Mouse (Mus musculus) ovary, postnatal 36 days (tissue): ENCODE data around the gene Braf.

Experiments
- DNase-seq: peaks from one replicate; pipeline ENCODE4 v3.0.0; 2022; ENCODE audit warnings: low spot score, mixed read lengths

The Braf gene

GRCm38 (mm10) chr6:39556900-39557659, 168.2 kb downstream of the Braf start:
- peak; percentile 61 for DNase-seq

GRCm38 (mm10) chr6:39555648-39555945, 169.7 kb downstream of the Braf start:
- no peak for DNase-seq

DNA sequence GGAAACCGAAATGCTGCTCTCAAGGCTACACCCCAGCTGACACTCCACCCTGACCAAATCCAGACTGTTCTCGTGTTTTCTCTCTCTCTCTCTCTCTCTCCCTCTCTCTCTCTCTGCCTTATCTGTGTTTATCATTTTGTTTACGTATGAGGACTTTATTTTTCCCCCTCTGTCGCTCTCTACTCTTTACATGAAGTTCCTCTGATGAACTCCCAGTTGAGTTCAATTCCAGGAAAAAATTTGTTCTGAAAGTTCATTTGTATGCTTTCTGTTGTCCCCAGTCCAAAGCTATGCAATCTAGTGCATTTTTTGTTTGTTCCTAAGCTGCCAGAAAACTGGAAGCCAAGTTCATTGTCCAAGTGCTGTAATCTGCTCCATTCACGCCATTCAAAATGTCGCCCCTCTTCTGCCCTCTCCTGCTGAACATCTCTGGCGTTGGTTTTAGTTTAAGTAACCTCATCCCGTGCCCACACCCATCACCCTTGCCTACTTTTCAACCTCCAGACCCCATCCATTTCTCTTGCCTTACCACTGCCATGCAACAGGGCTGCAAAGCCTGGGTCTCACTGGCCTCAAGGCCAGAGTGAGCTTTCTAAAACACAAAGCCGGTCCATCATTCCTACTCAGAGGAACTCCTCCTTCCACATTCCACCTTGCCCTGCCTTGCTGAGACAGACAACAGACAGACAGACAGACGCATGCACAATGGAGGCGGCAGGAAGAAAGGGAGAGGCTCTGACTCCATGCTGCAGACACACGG, 170.2 kb downstream of the Braf start:
- DNase-seq, result no peak
